Comparison of ENCODE assay signal across 8 mouse cellular contexts in the genomic region with DNA sequence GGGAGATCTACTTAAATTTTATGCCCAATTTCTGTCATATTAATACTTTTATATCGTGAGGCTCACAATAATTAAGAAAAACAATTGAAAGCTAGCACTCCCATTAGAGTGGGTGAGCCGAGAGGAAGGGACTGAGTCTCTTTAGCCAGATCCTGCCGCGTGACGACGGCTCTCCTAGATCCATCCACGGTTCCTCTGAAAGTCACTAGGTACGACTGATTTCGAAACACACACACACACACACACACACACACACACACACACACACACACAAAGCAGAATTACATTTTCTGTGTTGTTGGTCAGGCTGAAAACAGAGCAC.
DNase-seq lines count a peak whose midpoint lies in the region; ATAC-seq and TF ChIP-seq lines count a peak whose summit lies in the region.

No protein-coding gene starts in this region.

- H3K4me1 ChIP-seq in neural tube, embryonic 11.5 days (ENCODE audit: control insufficient read depth, insufficient read depth, low read length), result peaks cover 3% of the 10 kb centered on the region; the same call in 1 of the 2 replicates
- H3K4me1 ChIP-seq in hindbrain, postnatal 0 days (ENCODE audit: insufficient read depth, low read length), result no peaks in the 10 kb centered on the region
- no peaks in the 10 kb centered on the region for H3K4me1 ChIP-seq in lung, postnatal 0 days (ENCODE audit: insufficient read depth, low read depth, low read length)

- peak overlapping the region; percentile 39 for H3K27ac ChIP-seq in neural tube, embryonic 11.5 days (ENCODE audit: low read depth, low read length)
- peak overlapping the region; percentile 86 for H3K27ac ChIP-seq in hindbrain, postnatal 0 days
- peak overlapping the region; percentile 85 for H3K27ac ChIP-seq in lung, postnatal 0 days (ENCODE audit: low read length)

- H3K36me3 ChIP-seq in neural tube, embryonic 11.5 days (ENCODE audit: control insufficient read depth, insufficient read depth, low read length), result no peaks in the 10 kb centered on the region
- no peaks in the 10 kb centered on the region for H3K36me3 ChIP-seq in hindbrain, postnatal 0 days (ENCODE audit: insufficient read depth, low read length)
- no peaks in the 10 kb centered on the region for H3K36me3 ChIP-seq in lung, postnatal 0 days (ENCODE audit: insufficient read depth, low read length)

- no peak for TF ChIP-seq EP300 in lung, postnatal 0 days (IDR thresholded peaks at IDR 0.05)

- peak; percentile 43 for ATAC-seq in neural tube, embryonic 11.5 days (ENCODE audit: insufficient read depth, low FRiP score, low TSS enrichment)
- peak; percentile 41 for ATAC-seq in hindbrain, postnatal 0 days
- ATAC-seq in lung, postnatal 0 days, result peak; percentile 43
- no peak for ATAC-seq in megakaryocyte-erythroid progenitor cell, adult 5-6 weeks (replicated peaks; ENCODE audit: low FRiP score, low TSS enrichment, poor library complexity, severe bottlenecking)

- no peak for TF ChIP-seq CTCF in hindbrain, postnatal 0 days (IDR thresholded peaks at IDR 0.05; ENCODE audit: low read depth)
- no peak for TF ChIP-seq CTCF in lung, postnatal 0 days (IDR thresholded peaks at IDR 0.05)

- H3K27me3 ChIP-seq in neural tube, embryonic 11.5 days (ENCODE audit: control insufficient read depth, insufficient read depth, low read length), result no peaks in the 10 kb centered on the region
- H3K27me3 ChIP-seq in hindbrain, postnatal 0 days (ENCODE audit: insufficient read depth, low read length), result no peaks in the 10 kb centered on the region
- H3K27me3 ChIP-seq in lung, postnatal 0 days (replicated peaks; ENCODE audit: insufficient read depth, low read length), result no peaks in the 10 kb centered on the region

- H3K9me3 ChIP-seq in neural tube, embryonic 11.5 days (ENCODE audit: control insufficient read depth, low read length), result no peaks in the 10 kb centered on the region
- H3K9me3 ChIP-seq in hindbrain, postnatal 0 days (ENCODE audit: low read length), result no peaks in the 10 kb centered on the region
- H3K9me3 ChIP-seq in lung, postnatal 0 days (ENCODE audit: low read length), result no peaks in the 10 kb centered on the region

- DNase-seq in adrenal gland, postnatal 25 days, result peak; percentile 37
- DNase-seq in adrenal gland, adult (ENCODE audit: inconsistent age in 2 of 2, low spot score in 1 of 2), result no peak
- DNase-seq in neural tube, embryonic 11.5 days (ENCODE audit: low spot score), result no peak
- DNase-seq in neural tube, embryonic 10.5 days (ENCODE audit: extremely low spot score, low spot score), result no peak
- peak; percentile 70 for DNase-seq in hindbrain, postnatal 0 days (ENCODE audit: low spot score)
- peak; percentile 73 for DNase-seq in lung, postnatal 0 days (ENCODE audit: low spot score)
- no peak for DNase-seq in ovary, adult 18-20 months (ENCODE audit: low spot score)

- peak overlapping the region; percentile 94 for H3K4me2 ChIP-seq in neural tube, embryonic 11.5 days (ENCODE audit: low read depth)
- peak overlapping the region; percentile 100 for H3K4me2 ChIP-seq in hindbrain, postnatal 0 days (ENCODE audit: low read depth, low read length)
- peak overlapping the region; percentile 98 for H3K4me2 ChIP-seq in lung, postnatal 0 days (replicated peaks; ENCODE audit: low read depth, low read length)

- peak overlapping the region; percentile 76 for H3K9ac ChIP-seq in neural tube, embryonic 11.5 days (ENCODE audit: low read length)
- H3K9ac ChIP-seq in hindbrain, postnatal 0 days (replicated peaks; ENCODE audit: low read length), result peak overlapping the region; percentile 83
- peak overlapping the region; percentile 58 for H3K9ac ChIP-seq in lung, postnatal 0 days (replicated peaks; ENCODE audit: low read depth)

- H3K4me3 ChIP-seq in neural tube, embryonic 11.5 days (ENCODE audit: low read depth, low read length), result peak overlapping the region; percentile 66
- peak overlapping the region; percentile 83 for H3K4me3 ChIP-seq in hindbrain, postnatal 0 days (ENCODE audit: low read length)
- peak overlapping the region; percentile 59 for H3K4me3 ChIP-seq in lung, postnatal 0 days (ENCODE audit: low read depth, low read length)

- 5% methylated on average over 9 of the region's 9 CpGs for WGBS in neural tube, embryonic 11.5 days
- WGBS in hindbrain, postnatal 0 days, result under 1% methylated on average over 9 of the region's 9 CpGs
- 1% methylated on average over 9 of the region's 9 CpGs for WGBS in lung, postnatal 0 days

Comparison
In these comparisons a context has a peak if more than half of its experiments do, and no peak if none do; other contexts are left out.
1. DNase-seq: peak in adrenal gland, postnatal 25 days (single experiment), hindbrain, postnatal 0 days (single experiment) and lung, postnatal 0 days (single experiment); none in adrenal gland, adult (0 of 2), neural tube, embryonic 11.5 days (single experiment), neural tube, embryonic 10.5 days (single experiment) and ovary, adult 18-20 months (single experiment).
2. Peak in every context shown above with its lines, with median percentiles within 50 percentile points of each other: H3K27ac ChIP-seq, H3K4me2 ChIP-seq, H3K4me3 ChIP-seq and H3K9ac ChIP-seq.